Mouse (Mus musculus) gastrocnemius, adult 2 months (tissue): ENCODE data around the gene Slc35e3. TPM values are rescaled to one million over a fixed set of nuclear protein-coding genes. Genes with fewer than 3 reads are reported as not detected.
A peak's percentile ranks its signal among the peaks of the same experiment; 100 is the strongest.

Experiments
- DNase-seq: peaks from one replicate; pipeline ENCODE4 v3.0.0; 2022
- H3K27ac ChIP-seq: fragments of 200-600 bp; 2 replicates; pipeline ENCODE4 v1.8.1; 2022; ENCODE audit warnings: mild to moderate bottlenecking
- H3K4me3 ChIP-seq: fragments of 200-600 bp; 2 replicates; pipeline ENCODE4 v1.8.1; 2022; ENCODE audit warnings: mild to moderate bottlenecking, moderate library complexity
- CTCF ChIP-seq: fragments of 200-600 bp; IDR thresholded peaks from 2 replicates; pipeline ENCODE4 v1.8.1; 2022; ENCODE audit warnings: antibody characterized with exemption, mild to moderate bottlenecking, moderate library complexity
- intact Hi-C: fragments of 180-260 bp; cut with DNase I; formaldehyde crosslinking; loops from one replicate; pipeline ENCODE4 v1.15.1; 2025
- total RNA-seq, 2 experiments: library from RNA; stranded (reverse); gene quantifications; 2 replicates each; pipeline ENCODE4 v1.2.3; 2021

The Slc35e3 gene
- total RNA-seq, 2 experiments from 2014 or later = 4.6 to 5.1 TPM

DNA sequence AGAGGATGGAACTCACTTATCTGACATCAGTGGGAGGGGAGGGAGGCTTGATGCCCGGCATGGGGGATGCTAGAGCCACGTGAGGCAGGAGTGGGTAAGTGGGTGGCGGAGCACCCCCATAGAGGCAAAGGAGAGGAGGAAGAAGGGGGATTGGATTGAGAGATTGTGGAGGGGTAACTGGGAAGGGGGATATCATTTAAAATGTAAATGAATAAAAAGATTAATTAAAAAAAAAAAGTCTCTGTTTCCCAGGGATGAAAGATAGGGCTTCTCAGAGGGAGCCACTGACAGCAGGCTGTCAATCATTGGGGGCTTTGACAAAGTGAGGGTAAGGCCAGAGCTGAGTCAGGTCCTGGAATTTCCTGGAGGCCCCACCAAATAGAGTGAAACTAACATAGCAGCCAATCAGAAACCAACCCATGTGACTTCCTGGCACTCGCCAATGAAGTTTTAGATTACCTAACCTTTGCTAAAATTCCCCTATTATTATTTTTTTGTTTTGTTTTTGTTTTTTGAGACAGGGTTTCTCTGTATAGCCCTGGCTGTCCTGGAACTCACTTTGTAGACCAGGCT, 31.2 kb downstream of the Slc35e3 start:
- no peak overlapping the region for H3K27ac ChIP-seq
- intact Hi-C loops = no loop called here
- H3K4me3 ChIP-seq = no peak overlapping the region
- no peak for DNase-seq
- no peak for TF ChIP-seq CTCF

DNA sequence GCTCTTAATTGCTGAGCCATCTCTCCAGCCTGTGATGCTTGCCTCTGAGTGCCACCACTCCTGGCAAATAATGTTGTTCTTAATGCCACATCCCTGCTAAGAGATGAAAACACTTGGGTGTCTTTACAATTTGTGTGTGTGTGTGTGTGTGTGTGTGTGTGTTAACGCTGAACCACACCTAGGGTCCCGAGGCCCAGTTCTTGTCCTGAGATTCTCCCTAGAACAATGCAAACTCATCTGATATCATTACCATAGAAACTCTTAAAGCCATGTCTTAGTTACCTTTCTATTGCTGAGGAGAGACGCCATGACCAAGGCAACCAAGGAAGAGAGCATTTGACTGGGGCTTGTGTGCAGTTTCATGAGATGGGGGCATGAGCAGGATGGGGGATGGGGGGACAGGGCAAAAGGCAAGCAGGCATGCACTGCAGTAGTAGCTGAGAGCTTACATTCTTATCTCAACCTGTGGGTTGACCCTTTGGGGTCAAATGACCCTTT, 32.1 kb downstream of the Slc35e3 start:
- H3K27ac ChIP-seq = no peak overlapping the region
- TF ChIP-seq CTCF = no peak
- intact Hi-C loops = no loop called here
- H3K4me3 ChIP-seq = no peak overlapping the region
- DNase-seq = no peak

DNA sequence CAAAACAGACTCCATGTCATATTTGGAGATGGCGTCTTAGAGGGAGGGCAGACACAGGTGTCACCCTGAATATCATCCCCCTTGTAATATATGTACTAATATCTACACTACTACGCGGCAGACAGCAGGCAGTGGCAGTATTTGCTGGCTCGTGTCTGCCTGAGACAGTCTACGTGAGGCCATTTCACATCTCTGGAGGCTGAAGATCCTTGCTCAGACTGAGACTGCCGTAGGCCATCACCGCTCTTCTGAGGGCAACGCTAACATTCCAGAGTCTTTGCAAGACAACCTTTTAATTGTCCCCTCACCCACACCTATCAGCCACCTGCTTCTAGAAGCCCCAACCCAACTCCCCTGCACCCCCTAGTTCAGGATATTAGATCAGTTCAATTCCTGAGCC, 32.7 kb downstream of the Slc35e3 start:
- no peak for DNase-seq
- Histone ChIP-seq H3K4me3 (no peak overlapping the region), H3K27ac (no peak overlapping the region)
- no peak for TF ChIP-seq CTCF
- intact Hi-C loops = no loop called here

DNA sequence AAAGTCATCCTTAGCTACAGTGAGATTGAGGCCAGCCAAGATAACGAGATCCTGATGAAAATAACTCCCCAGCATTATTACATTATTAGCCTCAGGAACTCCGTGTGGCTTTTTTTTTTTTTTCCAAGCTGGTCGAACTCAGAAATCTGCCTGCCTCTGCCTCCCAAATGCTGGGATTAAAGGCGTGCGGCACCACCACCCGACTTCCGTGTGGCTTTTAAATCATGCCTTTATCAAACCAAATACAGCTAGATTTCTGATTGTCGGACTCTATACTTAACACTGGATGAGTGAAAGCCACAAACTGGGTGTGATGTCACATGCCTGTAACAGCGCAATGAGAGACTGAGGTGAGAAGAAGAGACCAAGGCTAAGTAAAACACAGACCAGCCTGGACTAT, 33.3 kb downstream of the Slc35e3 start:
- no peak for DNase-seq
- H3K4me3 ChIP-seq = no peak overlapping the region
- intact Hi-C loops = no loop called here
- no peak overlapping the region for H3K27ac ChIP-seq
- TF ChIP-seq CTCF = no peak

DNA sequence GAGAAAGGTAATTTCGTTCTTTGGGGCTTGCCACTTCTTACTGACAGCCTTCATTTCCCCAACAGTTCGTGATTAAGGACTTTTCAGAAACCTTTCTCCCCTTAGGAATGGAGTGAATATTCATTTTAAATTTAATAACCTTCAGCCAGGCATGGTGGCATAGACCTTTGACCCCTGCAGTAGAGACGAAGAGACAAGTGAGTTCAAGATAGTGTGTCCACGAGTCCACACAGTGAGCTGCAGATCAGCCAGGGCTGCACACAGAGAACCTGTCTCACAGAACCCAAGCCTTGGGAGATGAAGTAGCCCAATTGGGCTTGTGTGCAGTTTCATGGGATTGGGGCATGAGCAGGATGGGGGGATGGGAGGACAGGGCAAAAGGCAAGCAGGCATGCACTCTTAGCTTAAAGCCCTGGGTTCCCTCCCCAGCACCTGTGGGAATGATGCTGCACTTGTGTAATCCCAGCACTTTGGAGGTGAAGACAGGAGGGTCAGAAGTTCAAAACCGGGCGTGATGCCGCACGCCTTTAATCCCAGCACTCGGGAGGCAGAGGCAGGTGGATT, 33.9 kb downstream of the Slc35e3 start:
- intact Hi-C loops = no loop called here
- no peak overlapping the region for H3K27ac ChIP-seq
- no peak for TF ChIP-seq CTCF
- no peak overlapping the region for H3K4me3 ChIP-seq
- no peak for DNase-seq

DNA sequence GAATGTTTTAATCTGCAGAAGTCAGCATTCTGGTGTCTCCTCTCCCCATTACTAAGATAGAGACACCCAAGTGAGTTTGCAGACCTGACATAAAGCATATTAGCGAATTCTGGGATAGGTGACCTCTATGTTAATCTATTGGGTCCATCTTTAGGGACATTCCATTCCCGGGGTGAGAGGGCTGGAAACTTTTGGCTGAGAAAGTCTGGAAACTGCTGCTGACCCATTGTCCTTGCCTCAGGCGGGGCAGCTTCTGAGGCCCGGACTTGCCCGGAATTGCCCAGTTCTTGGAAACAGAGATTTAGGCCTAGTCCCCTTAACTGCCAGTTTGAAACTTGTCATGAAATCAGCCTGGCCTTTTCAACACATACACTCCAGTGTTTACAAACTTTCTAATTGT, 34.8 kb downstream of the Slc35e3 start:
- Histone ChIP-seq H3K27ac (peak overlapping the region; percentile 95; the same call in 1 of the 2 replicates), H3K4me3 (peak overlapping the region; percentile 81)
- no peak for DNase-seq
- intact Hi-C loops = no loop called here
- no peak for TF ChIP-seq CTCF

DNA sequence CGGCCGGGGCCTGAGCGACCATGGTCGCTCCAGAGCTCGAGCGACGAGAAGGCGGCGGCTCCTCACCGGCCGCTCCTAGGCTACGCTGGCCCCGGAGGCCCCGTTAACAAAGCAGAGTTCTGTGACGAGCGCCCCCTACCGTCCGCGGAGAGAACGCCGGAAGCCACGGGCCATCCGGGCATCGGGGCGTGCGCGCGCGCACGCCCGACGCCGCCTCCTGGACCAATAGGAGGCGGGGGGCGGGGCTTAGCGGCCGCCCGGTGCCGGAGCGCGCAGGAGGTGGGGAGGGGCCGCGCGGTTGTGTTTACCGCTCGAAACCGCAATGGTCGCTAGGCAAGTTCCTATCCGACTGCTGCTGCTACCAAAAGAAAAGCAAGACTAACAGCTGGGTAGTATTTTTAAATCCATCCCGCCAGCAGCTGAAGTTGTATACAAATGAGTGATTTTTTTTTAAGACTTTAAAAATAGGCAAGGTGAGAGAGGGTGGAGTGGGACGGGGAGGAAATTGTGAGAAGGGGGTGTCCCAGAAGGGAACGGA, 35.5 kb downstream of the Slc35e3 start, which contains the start of gene Mdm2:
Gene Mdm2, minus strand, starts transcription at position 155 of the 538 bp plus-strand sequence.
- peak; percentile 98 for DNase-seq
- peak; percentile 84 for TF ChIP-seq CTCF
- H3K4me3 ChIP-seq = peak within 1 kb of the TSS; percentile 81
- intact Hi-C loops = no loop called here
- peak within 1 kb of the TSS; percentile 95 for H3K27ac ChIP-seq

DNA sequence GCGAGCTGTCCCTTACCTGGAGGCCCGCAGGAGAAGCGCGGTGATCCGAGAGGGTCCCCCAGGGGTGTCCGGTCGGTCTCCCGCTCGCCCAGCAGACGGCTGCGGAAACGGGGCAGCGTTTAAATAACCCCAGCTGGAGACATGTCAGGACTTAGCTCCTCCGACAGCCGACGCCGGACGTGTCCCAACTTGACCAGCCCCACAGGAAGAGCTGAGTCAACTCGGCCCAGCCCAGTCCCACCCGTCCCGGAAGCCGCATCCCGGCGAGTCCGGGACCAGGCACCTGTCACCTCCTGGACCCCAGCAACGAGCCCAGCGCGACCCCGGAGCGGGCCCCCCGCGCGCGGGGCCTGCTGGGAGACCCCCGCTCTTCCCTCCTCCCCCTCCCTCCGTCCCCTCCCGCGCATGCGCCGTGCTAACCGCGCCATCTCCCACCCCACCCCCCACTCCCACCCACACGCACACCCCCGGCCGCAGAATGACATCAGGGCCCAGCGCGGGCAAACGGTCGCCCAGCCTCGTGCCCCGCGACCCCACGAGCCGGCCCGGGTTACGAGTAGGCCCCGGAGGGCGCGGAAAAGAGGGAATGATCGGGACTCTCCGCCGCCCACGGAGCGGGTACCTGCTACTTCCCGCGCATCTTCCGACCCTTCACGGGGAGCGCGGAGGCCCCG, 36.1 kb downstream of the Slc35e3 start:
- DNase-seq = peak; percentile 87

DNA sequence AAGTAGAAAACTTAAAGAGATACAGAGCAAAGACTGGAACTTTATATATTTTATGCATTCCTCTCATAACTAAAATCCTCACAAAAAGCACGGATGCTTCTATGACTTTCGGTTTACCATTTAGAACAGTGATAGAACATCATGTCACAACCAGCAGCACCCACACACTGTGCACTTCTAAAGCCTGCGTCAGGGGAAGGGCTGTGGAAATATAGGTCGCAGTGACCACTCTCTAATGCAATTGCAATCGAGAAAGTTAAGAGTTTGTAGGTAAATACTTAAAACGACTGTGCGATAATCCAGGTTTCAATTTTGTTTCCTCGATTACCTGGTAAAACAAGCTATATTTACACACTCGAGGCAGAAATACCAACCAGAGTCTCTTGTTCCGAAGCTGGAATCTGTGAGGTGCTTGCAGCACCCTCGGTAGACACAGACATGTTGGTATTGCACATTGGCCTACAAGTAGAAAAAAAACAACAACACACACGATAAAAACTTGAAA, 36.8 kb downstream of the Slc35e3 start:
- H3K4me3 ChIP-seq = peak overlapping the region; percentile 81
- H3K27ac ChIP-seq = peak overlapping the region; percentile 95
- TF ChIP-seq CTCF = no peak
- intact Hi-C loops = loop anchor here (10.0 kb wide), 2 partner anchors 345 to 485 kb away; partner anchors contain the start of gene Yeats4
- no peak for DNase-seq

More for the DNA sequence above, 36.1 kb downstream of the Slc35e3 start:
- Histone ChIP-seq H3K4me3 (peak overlapping the region; percentile 81), H3K27ac (peak overlapping the region; percentile 95)
- TF ChIP-seq CTCF = no peak
- intact Hi-C loops = loop anchor here (10.0 kb wide), 2 partner anchors 345 to 485 kb away; partner anchors contain the start of gene Yeats4

DNA sequence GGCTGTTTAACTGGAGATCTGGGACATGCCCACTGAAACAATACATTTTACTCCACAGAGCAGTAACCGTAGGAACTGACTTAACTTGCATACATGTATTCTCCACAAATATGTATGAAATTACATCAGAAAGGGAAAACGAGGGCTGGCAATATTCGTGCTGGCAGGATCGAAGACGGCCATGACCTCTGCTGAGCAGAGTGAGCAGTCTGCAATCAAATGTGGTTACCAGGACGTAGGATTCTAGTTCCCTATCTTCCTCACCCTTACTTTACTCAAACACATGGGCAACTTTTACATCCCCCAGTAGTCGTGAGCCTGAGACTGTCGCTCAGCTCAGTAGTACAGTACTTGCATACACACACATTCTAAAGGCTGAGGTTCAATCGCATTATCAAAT, 37.3 kb downstream of the Slc35e3 start:
- no peak for TF ChIP-seq CTCF
- peak overlapping the region; percentile 95 for H3K27ac ChIP-seq
- DNase-seq = no peak
- intact Hi-C loops = loop anchor here (10.0 kb wide), 2 partner anchors 344 to 484 kb away; partner anchors contain the start of gene Yeats4
- H3K4me3 ChIP-seq = peak overlapping the region; percentile 81

DNA sequence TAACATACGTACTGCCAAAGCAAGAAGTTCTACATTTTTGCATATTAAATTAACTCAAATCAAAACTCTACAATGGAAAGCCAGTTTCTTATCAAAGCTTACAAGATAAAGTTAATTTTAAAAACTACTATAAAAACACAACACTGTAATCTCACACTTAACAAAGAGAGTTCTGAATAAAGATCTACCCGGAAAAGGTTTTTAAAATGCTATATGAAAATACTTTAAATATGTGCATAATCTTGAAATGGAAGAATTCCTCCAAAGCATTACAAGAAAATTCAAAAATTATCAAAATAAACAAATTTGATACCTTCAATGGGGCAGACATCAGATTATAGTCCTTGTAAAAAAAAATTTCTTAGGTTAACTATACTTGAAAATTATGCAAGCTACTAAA, 37.8 kb downstream of the Slc35e3 start:
- Histone ChIP-seq H3K27ac (no peak overlapping the region), H3K4me3 (no peak overlapping the region)
- TF ChIP-seq CTCF = no peak
- no peak for DNase-seq
- intact Hi-C loops = loop anchor here (10.0 kb wide), 2 partner anchors 344 to 484 kb away; partner anchors contain the start of gene Yeats4

DNA sequence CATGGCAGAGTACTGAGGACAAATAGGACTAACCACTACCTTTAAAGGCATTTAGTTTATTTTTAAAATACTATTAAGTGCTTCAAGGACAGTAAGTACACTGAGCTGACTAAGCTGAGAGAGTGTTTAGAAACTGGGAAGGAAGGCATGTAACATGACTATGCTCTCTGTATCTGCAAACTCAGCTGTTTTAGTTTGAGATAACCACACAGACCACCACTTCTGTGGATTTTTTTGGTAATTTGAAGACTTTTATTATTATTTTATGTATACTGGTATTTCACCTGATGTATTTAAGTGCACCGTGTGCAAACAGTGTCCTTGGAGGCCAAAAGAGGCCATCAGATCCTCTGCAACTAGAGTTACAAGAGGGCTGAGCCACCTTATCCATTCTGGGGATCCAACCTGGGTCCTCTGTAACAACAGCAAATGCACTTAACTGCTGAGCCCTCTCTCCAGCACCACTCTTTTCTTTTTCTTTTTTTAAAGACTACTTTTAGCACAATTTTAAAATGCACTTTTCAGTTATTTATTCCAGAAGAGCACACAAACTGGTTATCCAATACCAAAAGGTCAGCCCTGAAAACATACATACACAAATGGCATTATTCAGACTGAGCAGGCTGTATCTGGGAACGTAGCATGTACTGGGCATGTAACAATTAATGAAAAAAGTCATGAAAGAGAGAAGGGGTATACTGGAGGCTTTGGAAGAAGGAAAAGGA, 38.9 kb downstream of the Slc35e3 start:
- Histone ChIP-seq H3K4me3 (no peak overlapping the region), H3K27ac (peak overlapping the region; percentile 29)
- TF ChIP-seq CTCF = no peak
- DNase-seq = no peak
- intact Hi-C loops = loop anchor here (10.0 kb wide), 2 partner anchors 342 to 482 kb away; partner anchors contain the start of gene Yeats4
